Mouse (Mus musculus): ENCODE results near the gene Sh3kbp1. TPM values are rescaled to one million over a fixed set of nuclear protein-coding genes. Genes with fewer than 3 reads are reported as not detected.

The Sh3kbp1 gene
- total RNA-seq, 2 experiments from 2014 or later, result 20.8 to 28.8 TPM

DNA sequence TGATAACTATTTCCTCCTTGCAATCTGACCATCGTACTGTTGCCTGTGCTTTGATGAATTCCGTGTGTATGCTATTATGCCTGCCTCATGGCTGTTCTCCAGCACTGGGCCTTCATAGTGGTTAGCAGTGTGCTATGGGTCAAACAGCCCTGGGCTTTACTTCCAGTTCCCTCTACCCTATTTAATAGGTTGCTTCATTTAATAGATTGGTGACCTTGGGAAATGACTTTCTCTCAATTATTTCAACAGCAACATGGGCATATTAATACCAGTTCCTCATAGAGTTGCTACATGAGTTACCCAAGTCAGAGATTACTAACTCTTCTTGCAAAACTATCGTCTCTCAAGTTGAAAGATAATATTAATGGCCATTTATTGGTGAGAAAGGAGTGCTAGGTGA is 285.0 kb downstream of the Sh3kbp1 start:
- no peak for DNase-seq (ENCODE audit: low spot score)

DNA sequence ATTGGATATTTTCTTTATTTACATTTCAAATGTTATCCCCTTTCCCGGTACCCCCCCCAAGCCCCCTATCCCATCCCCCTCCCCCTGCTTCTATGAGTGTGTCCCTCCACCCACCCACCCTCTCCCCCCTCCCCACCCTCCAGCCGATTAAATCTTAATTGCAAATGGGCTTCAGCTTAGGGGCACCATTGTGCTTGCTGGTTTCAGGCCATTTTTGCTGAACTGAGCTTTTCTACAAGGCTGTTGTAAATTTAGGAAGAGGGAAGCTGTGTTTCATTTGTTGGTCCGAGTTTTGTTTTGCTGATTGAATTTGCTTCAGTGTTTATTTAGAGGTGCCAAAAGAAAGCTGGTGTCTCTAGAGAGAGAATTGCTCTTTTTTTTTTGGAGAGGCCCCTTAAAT is 286.4 kb downstream of the Sh3kbp1 start:
- DNase-seq (ENCODE audit: low spot score), result no peak

DNA sequence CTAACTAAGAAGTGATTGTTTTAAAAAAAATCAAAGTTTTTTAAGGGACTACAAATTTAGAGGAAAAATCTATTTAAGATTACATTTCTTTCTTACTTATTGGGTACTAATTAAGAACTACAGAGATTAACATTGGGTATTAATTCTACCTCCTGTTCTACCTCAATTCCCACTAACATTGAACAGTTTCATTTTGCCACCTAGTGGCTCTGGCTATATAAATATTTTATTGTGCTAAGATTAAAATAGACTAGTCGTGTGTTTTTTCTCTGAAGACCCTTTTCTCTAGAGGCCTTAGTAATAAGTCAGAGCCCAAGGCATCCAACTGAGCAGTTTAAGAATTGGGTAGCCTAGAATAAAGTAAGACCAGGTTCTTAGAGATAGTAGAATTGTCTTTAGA is 288.1 kb downstream of the Sh3kbp1 start:
- no peak for DNase-seq (ENCODE audit: low spot score)

DNA sequence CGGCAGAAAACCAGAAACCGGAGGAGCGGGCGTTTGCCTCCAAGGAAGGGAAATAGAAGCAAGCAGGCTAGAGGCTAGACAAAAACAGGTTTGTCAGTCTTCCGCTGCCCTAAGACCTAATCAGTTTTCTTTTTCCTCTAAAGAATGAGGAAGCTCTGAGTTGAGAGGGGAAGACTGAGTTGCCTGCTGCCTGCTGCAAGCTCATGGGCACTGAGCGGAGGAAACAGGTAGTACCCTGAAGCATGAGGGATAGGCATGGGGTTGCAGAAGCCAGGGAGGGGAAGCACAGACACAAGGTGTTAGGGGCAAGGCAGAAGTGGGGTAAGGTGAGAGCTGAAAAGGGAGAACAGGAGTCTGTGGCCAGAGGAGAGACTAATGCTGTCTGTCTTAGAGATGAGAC is 297.7 kb downstream of the Sh3kbp1 start:
- DNase-seq (ENCODE audit: low spot score), result no peak

DNA sequence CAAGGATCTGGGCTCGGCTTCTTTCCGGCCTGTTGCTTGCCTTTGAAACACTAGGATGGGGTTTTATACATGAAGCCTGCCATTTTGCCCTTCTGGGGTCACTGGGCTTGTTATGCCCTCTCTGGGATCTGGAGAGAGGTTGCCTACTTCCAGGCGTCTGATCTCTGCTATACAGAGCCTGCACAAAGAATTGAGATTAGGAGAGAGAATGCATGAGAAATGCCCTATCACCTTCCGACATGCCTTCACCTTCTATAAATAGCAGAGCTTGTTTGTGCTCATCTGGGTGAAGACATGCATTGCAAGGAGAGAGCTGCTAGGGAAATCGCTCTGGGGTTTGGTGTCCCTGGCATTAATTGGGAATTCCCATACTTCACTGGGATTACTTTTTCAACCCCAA is 301.1 kb downstream of the Sh3kbp1 start:
- no peak for DNase-seq (ENCODE audit: low spot score)

DNA sequence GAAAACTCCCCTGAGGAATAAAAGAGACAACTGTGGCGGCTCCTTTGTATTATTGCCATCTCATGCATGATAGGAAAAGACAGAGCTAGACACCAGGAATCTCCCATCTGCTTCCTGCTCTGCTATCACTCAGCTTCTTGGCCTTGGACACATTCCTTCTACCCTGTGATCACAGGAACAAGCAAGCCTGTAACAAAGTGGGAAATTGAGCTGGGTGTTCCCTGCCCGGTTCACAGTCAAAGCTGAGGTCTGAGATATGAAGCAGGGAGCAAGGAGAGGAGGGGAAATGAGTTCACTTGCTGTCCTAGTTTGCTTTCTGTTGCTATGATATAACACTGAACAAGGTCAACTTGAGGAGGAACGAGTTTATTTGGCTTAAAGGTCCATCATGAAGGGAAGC is 301.8 kb downstream of the Sh3kbp1 start:
- no peak for DNase-seq (ENCODE audit: low spot score)

DNA sequence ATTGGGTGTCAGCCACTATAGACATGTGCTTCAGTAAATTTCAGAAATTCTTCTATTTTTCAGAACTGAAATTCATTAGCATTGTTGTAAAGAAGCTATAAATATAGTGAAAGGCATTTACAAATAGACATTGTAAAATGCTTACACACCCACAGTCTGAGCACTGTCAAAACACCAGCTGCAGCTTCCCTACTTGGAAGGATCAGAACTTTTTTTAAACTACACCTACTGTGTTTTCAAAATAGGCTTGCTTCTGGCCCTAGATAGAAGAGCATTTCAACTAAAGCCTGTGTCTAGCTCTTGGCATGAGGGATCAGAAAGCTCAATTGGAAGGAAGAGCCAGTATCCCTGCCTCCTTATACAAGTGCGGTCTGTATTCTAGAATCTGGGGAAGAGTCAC is 305.0 kb downstream of the Sh3kbp1 start:
- DNase-seq (ENCODE audit: low spot score), result no peak

DNA sequence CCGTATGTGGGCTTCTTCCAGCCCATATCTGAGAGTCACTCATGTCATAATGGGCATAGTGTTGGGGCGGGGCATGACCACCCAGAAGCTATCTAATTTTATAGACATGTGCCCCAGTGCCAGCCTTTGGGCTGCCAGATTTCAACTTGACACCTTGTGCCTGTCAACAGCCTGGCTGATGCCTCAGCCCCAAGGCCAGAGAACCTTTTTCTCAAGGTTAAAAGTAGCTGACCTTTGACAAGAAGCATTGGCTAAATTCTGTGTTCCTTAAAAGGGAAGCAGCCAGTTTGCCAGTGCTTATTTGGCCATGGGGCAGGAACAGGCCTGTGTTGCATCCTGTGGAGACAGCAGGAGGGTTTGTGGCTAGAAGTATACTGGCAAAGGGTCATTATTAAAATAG is 315.5 kb downstream of the Sh3kbp1 start:
- peak; percentile 64 for DNase-seq (ENCODE audit: low spot score)

DNA sequence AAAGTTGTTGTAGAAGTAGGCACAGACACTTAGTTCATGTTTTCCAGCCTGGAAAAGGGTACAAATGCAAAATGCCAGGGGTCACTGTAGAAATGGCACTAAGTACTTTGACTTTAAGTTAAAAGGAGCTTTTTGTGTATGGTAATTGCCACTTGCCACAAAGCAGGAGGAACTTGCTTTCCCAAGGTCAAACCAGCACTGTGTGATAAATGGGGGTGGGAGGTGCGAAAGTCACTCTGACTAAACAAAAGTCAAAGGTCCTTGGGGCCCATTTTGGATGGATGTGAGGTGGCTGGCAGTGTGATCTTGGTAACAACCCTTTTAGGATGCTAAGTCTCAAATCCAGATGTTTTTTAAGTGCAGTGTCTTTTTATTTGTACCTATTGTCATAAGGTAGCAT is 316.5 kb downstream of the Sh3kbp1 start:
- DNase-seq (ENCODE audit: low spot score), result no peak

DNA sequence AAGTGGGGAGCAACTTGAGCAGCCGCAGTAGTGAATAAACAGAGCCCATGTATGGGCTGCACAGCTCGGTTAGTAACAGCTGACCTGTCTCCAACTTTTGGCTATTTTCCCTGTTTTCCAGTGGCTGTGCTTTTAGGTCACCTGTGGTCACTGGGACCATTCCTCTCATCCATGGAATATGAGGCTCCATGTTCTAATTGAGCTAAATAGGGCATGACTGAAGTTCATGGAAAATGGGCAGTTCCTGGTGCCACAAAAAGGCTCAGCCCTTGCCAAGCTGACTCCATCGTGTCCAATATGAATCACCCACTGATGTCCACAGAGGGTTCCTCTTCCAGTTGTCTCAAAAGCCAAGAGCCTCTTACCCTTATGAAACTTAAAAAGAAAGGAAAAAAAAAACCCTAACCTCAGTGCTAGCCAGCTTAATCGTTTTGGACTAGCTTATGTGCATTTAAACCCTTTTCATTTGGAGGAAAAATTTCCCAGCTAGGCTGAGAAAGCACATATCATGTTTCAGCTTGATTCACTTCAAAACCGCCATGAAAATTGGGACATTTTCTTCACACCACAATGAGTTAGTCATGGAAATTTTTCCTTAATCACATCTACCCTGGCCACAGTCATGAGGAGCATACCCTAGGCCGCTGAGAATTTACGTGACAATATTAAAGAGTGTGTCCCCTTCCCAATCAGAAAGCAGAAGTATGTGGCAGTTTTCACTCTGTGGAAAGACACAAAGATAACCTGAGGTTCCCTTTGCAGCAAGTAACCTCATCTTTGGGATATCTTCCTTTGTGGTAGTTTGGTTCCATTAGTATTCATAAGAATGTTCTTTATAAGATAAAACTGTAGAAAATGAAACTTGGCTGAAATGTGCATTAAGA is 326.7 kb downstream of the Sh3kbp1 start:
- no peak for DNase-seq (ENCODE audit: low spot score)

DNA sequence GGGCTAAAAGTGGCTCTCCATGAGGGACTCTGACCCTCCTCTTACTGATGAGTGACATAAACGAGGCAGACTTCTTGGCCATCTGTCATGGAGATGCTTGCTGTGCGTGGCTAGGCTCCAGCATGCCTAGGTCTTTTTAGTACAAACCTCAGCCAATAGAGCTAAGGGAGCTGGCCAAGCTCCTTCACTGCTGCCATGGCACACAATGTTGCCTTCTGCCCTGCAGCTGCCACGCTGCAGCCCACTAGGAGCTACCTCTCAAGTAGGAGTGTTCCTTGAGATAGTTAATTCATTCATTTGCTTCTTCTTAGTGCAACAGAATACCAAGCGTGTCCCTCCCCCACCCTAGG is 327.3 kb downstream of the Sh3kbp1 start:
- no peak for DNase-seq (ENCODE audit: low spot score)

DNA sequence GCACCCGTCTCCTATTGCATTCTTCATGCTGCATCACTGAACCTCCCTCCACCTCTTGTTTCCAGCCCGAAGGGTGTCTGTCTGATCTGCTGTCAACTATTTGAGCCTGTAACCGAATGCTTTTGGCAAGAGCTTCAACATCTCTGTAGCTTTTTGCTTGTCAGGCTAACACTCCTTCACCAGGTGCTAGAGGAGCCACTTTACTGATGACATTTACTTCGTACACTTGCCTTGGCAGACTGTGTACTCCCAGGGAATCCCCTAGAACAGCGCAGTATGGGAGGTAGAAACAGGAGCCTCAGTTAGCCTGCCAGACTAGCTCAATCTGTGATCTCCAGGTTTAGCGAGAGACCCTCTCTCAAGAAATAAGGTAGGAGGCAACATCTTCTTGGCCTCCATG is 328.4 kb downstream of the Sh3kbp1 start:
- no peak for DNase-seq (ENCODE audit: low spot score)

DNA sequence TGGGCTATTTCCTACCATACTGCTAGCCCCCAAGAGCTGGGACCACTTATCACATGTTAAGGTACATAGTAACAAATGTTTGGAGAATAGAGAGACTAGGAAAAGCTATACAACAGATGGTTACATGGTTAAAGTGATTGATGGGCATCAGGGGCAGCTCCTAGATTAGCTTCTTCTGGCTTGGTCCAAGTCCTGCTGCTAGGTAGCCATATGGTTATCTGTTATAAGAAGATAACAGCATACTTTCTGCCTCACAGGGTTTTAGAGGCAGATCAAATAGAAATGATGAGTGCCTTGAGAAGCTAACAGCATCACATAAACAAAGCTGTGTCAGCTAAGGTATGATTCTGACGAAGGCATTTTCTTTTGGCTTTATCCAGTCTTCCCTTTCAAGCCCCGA is 334.3 kb downstream of the Sh3kbp1 start:
- DNase-seq (ENCODE audit: low spot score), result no peak

DNA sequence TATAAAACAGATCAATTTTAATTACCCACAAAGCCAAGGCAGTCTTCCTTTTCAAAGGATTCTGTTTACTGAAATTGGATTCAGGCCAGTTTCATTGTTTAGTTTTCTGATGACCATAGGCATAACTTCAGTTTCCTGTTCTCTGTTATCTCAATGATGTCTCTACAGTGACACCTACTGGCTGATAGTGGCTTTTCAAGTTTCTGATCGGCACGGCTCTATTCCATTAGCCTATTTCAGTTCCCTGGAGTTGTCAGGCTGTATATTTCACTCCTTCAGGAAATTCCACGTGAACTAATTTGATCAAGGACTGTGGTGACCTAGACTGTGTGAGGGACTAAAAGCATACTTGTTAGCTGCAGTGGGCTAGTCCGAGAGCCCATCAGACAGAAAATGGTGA is 336.2 kb downstream of the Sh3kbp1 start:
- DNase-seq (ENCODE audit: low spot score), result peak; percentile 66

DNA sequence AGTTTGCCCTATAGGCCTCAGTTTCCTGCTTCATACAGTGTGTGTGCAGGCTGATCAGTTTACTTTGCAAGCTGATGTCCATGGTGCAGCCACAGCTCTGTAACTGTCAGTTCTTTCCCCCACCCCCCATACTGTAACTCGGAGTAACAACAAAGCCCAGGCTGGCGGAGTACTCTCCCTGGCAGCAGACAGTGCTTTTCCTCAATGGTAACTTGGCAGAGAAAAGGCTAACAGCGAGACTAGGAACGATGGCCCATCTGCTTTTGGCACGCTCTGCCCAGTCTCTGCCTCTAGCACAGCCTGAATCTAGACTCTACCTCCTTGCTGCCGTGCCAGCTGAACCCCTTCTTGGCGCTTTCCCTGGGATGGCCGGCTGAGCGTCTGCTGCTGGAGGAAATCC is 336.9 kb downstream of the Sh3kbp1 start:
- DNase-seq (ENCODE audit: low spot score), result no peak

DNA sequence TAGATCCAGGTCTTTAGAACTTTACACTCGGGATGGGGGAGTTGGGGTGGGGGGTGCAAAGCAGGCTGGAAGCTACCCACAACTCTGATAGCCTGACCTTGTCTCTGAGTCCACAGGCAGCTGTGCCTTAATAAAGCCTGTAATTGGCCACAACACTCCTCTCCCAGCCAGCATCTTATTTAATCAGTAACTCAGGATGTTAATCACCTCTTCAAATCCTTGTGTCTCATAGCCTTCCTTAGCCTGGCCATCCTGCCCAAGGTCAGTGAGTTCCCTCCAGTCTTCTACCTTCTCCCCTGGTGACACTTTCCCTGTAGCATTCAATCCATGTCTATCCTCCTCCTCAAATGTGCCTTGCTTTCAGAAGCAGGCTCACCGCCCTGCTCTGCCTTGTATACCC is 342.0 kb downstream of the Sh3kbp1 start:
- DNase-seq (ENCODE audit: low spot score), result no peak

DNA sequence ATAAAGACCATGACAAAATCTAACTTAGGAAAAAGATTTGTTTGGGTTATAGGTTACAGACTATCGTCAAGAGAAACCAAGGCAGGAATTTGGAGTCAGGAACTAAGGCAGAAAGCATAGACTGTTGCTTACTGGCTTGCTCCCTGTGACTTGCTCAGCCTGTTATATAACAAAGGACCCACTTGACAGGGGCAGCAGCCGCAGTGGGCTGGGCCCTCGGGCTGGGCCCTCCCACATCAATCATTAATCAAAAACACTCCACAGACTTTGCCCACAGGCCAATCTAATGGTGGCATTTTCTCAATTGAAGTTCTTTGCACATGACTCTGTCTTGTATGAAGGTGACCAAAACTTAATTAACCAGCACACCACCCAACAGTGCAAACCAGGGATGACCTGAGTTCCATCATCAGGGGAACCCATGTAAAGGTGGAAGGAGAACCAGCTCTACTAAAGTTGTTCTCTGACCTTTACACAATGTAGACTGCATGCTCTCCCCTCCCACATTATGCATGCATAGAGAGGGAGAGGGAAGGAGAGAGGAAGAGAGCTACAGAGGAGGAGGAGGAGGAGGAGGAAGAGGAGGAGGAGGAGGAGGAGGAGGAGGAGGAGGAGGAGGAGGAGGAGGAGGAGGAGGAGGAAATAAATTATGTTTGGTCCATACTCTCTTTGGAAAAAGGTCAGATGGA is 344.2 kb downstream of the Sh3kbp1 start:
- no peak for DNase-seq (ENCODE audit: low spot score)

DNA sequence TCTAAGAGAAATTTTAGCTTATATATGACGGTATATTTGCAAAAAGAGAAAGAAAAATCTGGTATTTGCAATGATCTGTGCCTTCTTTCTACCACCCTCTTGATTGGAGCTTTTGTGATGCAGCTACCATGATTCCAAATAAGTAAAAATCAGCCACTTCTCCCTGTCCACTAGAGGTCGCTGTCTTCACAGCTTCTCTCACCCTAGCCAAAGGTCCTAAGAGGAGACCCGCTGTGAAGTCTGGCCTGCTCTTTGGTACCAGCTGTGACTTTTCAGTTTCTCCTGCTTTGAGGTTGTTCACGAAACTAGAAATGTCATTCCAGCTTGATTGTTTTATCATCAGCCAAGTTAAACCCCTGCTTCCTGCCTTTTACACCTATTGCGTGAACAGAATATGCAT is 346.7 kb downstream of the Sh3kbp1 start:
- no peak for DNase-seq (ENCODE audit: low spot score)

DNA sequence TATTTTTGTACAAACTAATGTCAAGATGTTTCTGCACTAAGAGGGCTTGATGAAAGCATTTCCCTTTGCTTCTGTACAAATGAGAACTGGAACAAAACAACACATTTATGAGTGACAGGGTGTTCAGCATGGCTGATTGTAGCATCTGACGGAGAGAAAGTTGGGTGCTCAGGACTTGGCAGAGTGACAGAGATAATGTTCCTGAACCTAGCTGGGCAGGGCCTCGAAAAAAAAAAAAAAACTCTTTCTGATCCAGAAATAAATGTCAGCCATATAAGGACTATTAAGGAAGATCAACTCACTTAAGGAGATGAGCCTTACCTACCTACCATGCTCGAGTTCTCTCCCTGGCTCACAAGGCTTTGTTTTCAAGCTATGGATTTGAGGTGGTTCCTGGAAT is 349.2 kb downstream of the Sh3kbp1 start:
- DNase-seq (ENCODE audit: low spot score), result no peak

DNA sequence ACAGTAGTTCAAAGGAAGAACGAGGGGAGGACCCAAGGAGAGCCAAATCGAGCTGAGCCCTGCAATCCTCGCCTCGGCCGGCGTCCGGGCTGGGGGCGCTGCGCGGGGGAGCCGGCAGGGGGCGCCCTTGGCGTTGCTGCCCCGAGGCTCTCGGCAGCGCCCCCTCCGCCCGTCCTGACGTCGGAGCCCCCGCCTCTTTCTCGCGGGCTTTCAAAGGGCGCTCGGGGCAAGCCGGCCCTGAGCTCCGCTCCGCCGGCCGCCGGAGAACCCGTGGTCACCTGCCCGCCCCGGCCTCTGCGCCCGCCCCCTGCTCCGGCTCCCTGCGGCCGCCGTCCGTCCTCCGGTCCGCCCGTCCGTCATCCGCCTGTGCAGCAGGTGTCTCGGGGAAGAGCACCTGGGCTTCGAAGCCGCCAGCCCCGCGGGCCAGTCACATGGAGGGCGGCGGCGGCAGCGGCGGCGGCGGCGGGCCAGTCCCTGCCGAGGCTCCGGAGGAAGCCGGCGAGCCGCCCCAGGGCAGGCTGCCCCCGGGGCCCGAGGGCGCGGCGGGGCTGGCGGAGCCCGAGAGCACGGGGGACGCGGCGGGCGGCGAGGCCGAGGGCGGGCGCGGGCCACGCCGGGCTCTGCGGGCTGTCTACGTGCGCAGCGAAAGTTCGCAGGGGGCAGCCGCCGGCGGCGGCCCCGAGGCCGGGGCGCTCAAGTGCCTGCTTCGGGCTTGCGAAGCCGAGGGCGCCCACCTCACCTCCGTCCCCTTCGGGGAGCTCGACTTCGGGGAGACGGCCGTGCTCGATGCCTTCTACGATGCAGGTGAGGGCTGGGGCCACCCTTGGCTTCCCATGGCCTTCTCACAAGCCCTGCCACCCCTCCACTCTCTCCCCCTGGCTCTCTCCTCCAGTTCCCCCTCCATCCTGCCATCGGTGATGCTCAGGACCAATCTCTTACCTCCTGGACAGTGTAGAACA is 361.2 kb downstream of the Sh3kbp1 start, which contains the start of gene Map3k15:
Map3k15 (plus strand) TSS at position 432 of the 959 bp plus-strand sequence.
- DNase-seq (ENCODE audit: low spot score), result peak; percentile 41

DNA sequence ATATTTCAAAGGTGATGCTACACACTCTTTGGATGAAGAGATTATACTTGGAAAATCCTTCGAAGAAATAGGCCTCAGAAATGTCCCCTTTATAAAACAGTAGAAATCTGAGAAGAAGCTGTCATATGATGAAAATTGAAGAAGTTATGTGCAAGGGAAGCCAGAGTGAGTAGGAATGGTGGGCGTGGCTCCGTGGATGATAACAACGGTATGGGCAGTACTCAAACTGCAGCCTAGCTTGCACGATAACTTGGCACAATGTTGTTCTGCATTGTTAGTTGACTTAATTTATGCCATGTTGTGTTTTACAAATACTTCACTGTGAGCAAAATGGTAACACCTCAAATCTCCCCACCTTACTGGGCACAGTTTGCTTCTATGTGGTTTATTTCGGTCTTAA is 368.7 kb downstream of the Sh3kbp1 start:
- no peak for DNase-seq (ENCODE audit: low spot score)
